Mouse (Mus musculus): ENCODE measurements around the gene Rxylt1. TPM values are rescaled to one million over a fixed set of nuclear protein-coding genes. Genes with fewer than 3 reads are reported as not detected.

Gene Rxylt1
- total and polyA plus RNA-seq, 3 experiments: 26.1 to 30.6 TPM; not detected in 1

- Histone ChIP-seq H3K79me2 (ENCODE audit: control insufficient read depth, insufficient read depth, low read length, poor library complexity) (no peaks in the 10 kb centered on the region), H3K4me3 (ENCODE audit: control insufficient read depth in 1 of 2, insufficient read depth in 1 of 2, low read depth in 2 of 2, low read length in 2 of 2) (no peak overlapping the region), H3K9me3 (replicated peaks; ENCODE audit: insufficient read depth, low read length) (no peaks in the 10 kb centered on the region), H3K27me3 (ENCODE audit: control insufficient read depth in 1 of 2, insufficient read depth in 2 of 2, low read length in 2 of 2) (no peaks in the 10 kb centered on the region), H3K27ac (ENCODE audit: control insufficient read depth, low read depth, low read length) (no peak overlapping the region), H3K36me3 (ENCODE audit: control insufficient read depth in 1 of 2, insufficient read depth in 2 of 2, low read length in 2 of 2) (no peaks in the 10 kb centered on the region), H3K4me1 (ENCODE audit: control insufficient read depth in 1 of 2, insufficient read depth in 2 of 2, low read length in 2 of 2) (no peaks in the 10 kb centered on the region), H3K9ac (ENCODE audit: control insufficient read depth, low read depth, low read length, poor library complexity, severe bottlenecking) (no peak overlapping the region)
- TF ChIP-seq TAL1 (IDR thresholded peaks at IDR 0.05; ENCODE audit: low read length): no peak
- no peak for TF ChIP-seq ELF1 (IDR thresholded peaks at IDR 0.05; ENCODE audit: low read depth, low read length)
- no peak for TF ChIP-seq MYB (IDR thresholded peaks at IDR 0.05; ENCODE audit: low read depth, low read length)
- no peak for TF ChIP-seq SMC3 (IDR thresholded peaks at IDR 0.05; ENCODE audit: low read depth, low read length)
- TF ChIP-seq MAFK (IDR thresholded peaks at IDR 0.05; ENCODE audit: borderline replicate concordance, low read depth, low read length): no peak
- TF ChIP-seq RAD21 (IDR thresholded peaks at IDR 0.05; ENCODE audit: low read depth, low read length): no peak
- TF ChIP-seq CTCF (IDR thresholded peaks at IDR 0.05 in 2 of 3, conservative IDR thresholded peaks at IDR 0.05 in 1 of 3; ENCODE audit: control insufficient read depth in 1 of 3, insufficient read depth in 1 of 3, low read depth in 2 of 3, low read length in 3 of 3, poor library complexity in 1 of 3, severe bottlenecking in 1 of 3): no peak
- DNase-seq (ENCODE audit: low read depth, low spot score): no peak
These were observed 23.5 kb upstream of the Rxylt1 start for GRCm38 (mm10) chr10:122120500-122121289.

- H3K4me3 ChIP-seq (ENCODE audit: control insufficient read depth in 1 of 2, insufficient read depth in 1 of 2, low read depth in 2 of 2, low read length in 2 of 2): no peak overlapping the region
- no peaks in the 10 kb centered on the region for H3K79me2 ChIP-seq (ENCODE audit: control insufficient read depth, insufficient read depth, low read length, poor library complexity)
- H3K36me3 ChIP-seq (ENCODE audit: control insufficient read depth in 1 of 2, insufficient read depth in 2 of 2, low read length in 2 of 2): no peaks in the 10 kb centered on the region
- no peak overlapping the region for H3K27ac ChIP-seq (ENCODE audit: control insufficient read depth, low read depth, low read length)
- no peak overlapping the region for H3K9ac ChIP-seq (ENCODE audit: control insufficient read depth, low read depth, low read length, poor library complexity, severe bottlenecking)
- H3K27me3 ChIP-seq (ENCODE audit: control insufficient read depth in 1 of 2, insufficient read depth in 2 of 2, low read length in 2 of 2): no peaks in the 10 kb centered on the region
- DNase-seq (ENCODE audit: low read depth, low spot score): no peak
- no peaks in the 10 kb centered on the region for H3K4me1 ChIP-seq (ENCODE audit: control insufficient read depth in 1 of 2, insufficient read depth in 2 of 2, low read length in 2 of 2)
- no peak for TF ChIP-seq RAD21 (IDR thresholded peaks at IDR 0.05; ENCODE audit: low read depth, low read length)
- no peak for TF ChIP-seq CHD1 (IDR thresholded peaks at IDR 0.05; ENCODE audit: low read depth, low read length)
- TF ChIP-seq GATA1 (IDR thresholded peaks at IDR 0.05; ENCODE audit: low read depth, low read length): no peak
- TF ChIP-seq ZMIZ1 (IDR thresholded peaks at IDR 0.05; ENCODE audit: low read depth, low read length): no peak
- TF ChIP-seq MYB (IDR thresholded peaks at IDR 0.05; ENCODE audit: low read depth, low read length): no peak
- TF ChIP-seq EP300 (IDR thresholded peaks at IDR 0.05; ENCODE audit: low read depth in 1 of 2, low read length in 2 of 2): no peak
- TF ChIP-seq ETS1 (IDR thresholded peaks at IDR 0.05; ENCODE audit: low read depth, low read length): no peak
- TF ChIP-seq POLR2AphosphoS5 (IDR thresholded peaks at IDR 0.05; ENCODE audit: borderline replicate concordance, low read depth, low read length): no peak
- TF ChIP-seq ZNF384 (IDR thresholded peaks at IDR 0.05; ENCODE audit: low read depth, low read length): no peak
- TF ChIP-seq MAFK (IDR thresholded peaks at IDR 0.05; ENCODE audit: borderline replicate concordance, low read depth, low read length): no peak
- TF ChIP-seq NRF1 (IDR thresholded peaks at IDR 0.05; ENCODE audit: insufficient read depth, low read depth, low read length, poor library complexity, severe bottlenecking): no peak
- no peak for TF ChIP-seq POLR2A (IDR thresholded peaks at IDR 0.05; ENCODE audit: control insufficient read depth in 1 of 2, insufficient read depth in 1 of 2, low read depth in 1 of 2, low read length in 2 of 2, poor library complexity in 1 of 2)
- no peak for TF ChIP-seq NELFE (IDR thresholded peaks at IDR 0.05; ENCODE audit: low read depth, low read length)
- TF ChIP-seq MEF2A (IDR thresholded peaks at IDR 0.05; ENCODE audit: extremely low read depth, insufficient replicate concordance, low read depth, low read length, poor library complexity, severe bottlenecking): no peak
- TF ChIP-seq MAX (IDR thresholded peaks at IDR 0.05; ENCODE audit: low read length): no peak
- TF ChIP-seq USF2 (IDR thresholded peaks at IDR 0.05; ENCODE audit: borderline replicate concordance in 1 of 2, insufficient read depth in 1 of 2, low read depth in 1 of 2, low read length in 2 of 2): no peak
- no peak for TF ChIP-seq TBP (IDR thresholded peaks at IDR 0.05; ENCODE audit: low read depth, low read length)
- TF ChIP-seq UBTF (IDR thresholded peaks at IDR 0.05; ENCODE audit: borderline replicate concordance, insufficient read depth, low read depth, low read length): no peak
- no peak for TF ChIP-seq GABPA (IDR thresholded peaks at IDR 0.05; ENCODE audit: low read depth, low read length)
- TF ChIP-seq BHLHE40 (IDR thresholded peaks at IDR 0.05; ENCODE audit: borderline replicate concordance, low read depth, low read length): no peak
- H3K9me3 ChIP-seq (replicated peaks; ENCODE audit: insufficient read depth, low read length): no peaks in the 10 kb centered on the region
These were observed 22.3 kb upstream of the Rxylt1 start for GRCm38 (mm10) chr10:122119451-122119850.
